Mouse (Mus musculus) lung, postnatal 0 days (tissue): Measurements from ENCODE around the gene Gm9376. TPM values are rescaled to one million over a fixed set of nuclear protein-coding genes. Genes with fewer than 3 reads are reported as not detected.

Source experiments
- ATAC-seq: fragments of 200-750 bp; cut with Nextera tagmentation; 2 replicates; pipeline ENCODE4 v1.8.0; 2017; ENCODE audit warnings: moderate library complexity
- DNase-seq: peaks from one replicate; pipeline ENCODE4 v3.0.0-alpha.2; 2016; ENCODE audit warnings: low spot score
- H3K27ac ChIP-seq: fragments of 300-500 bp; sonication (generic); 2 replicates; pipeline ENCODE4 v1.5.1; 2014; ENCODE audit warnings: antibody characterized with exemption, mild to moderate bottlenecking, low read length, mixed read lengths
- H3K27me3 ChIP-seq: fragments of 300-500 bp; sonication (generic); replicated peaks from 2 replicates; pipeline ENCODE4 v1.6.1; 2014; ENCODE audit warnings: low read length, mixed read lengths; ENCODE audit not compliant: insufficient read depth
- H3K36me3 ChIP-seq: fragments of 300-500 bp; sonication (generic); 2 replicates; pipeline ENCODE4 v1.6.1; 2014; ENCODE audit warnings: low read length, mixed read lengths; ENCODE audit not compliant: insufficient read depth
- H3K4me1 ChIP-seq: fragments of 300-500 bp; sonication (generic); 2 replicates; pipeline ENCODE4 v1.6.1; 2014; ENCODE audit warnings: antibody characterized with exemption, low read depth, low read length, mixed read lengths; ENCODE audit not compliant: insufficient read depth
- H3K4me2 ChIP-seq: fragments of 300-500 bp; sonication (generic); replicated peaks from 2 replicates; pipeline ENCODE4 v1.6.1; 2014; ENCODE audit warnings: low read depth, mild to moderate bottlenecking, low read length, moderate library complexity, mixed read lengths
- H3K4me3 ChIP-seq: fragments of 300-500 bp; sonication (generic); 2 replicates; pipeline ENCODE4 v1.5.1; 2014; ENCODE audit warnings: low read depth, low read length
- H3K9ac ChIP-seq: fragments of 300-500 bp; sonication (generic); replicated peaks from 2 replicates; pipeline ENCODE4 v1.6.1; 2014; ENCODE audit warnings: low read depth, mild to moderate bottlenecking
- H3K9me3 ChIP-seq: fragments of 300-500 bp; sonication (generic); 2 replicates; pipeline ENCODE4 v1.6.1; 2016; ENCODE audit warnings: low read length, mixed read lengths
- CTCF ChIP-seq: IDR thresholded peaks from 2 replicates; pipeline ENCODE4 v1.5.1; 2016; ENCODE audit warnings: antibody characterized with exemption, mild to moderate bottlenecking
- EP300 ChIP-seq: IDR thresholded peaks from 2 replicates; pipeline ENCODE4 v1.6.1; 2016; ENCODE audit warnings: antibody characterized with exemption, mild to moderate bottlenecking, control low read depth
- WGBS: fragments of 180-500 bp; shearing (Covaris S2); extraction: QIAGEN DNeasy Blood & Tissue Kit; methylation state at CpG from one replicate; pipeline ENCODE4 v1.1.7; 2014; 5-methylcytosine and 5-hydroxymethylcytosine counted together
- polyA plus RNA-seq: library from polyadenylated mRNA; unstranded; fragments of >200 nt; fragmentation: Nextera tagmentation; extraction: Ambion mirVana; gene quantifications from 2 replicates; pipeline ENCODE4 v1.2.1, GENCODE M21; 2015

Gene Gm9376
- polyA plus RNA-seq, 1 experiment from 2014 or later = not detected

DNA sequence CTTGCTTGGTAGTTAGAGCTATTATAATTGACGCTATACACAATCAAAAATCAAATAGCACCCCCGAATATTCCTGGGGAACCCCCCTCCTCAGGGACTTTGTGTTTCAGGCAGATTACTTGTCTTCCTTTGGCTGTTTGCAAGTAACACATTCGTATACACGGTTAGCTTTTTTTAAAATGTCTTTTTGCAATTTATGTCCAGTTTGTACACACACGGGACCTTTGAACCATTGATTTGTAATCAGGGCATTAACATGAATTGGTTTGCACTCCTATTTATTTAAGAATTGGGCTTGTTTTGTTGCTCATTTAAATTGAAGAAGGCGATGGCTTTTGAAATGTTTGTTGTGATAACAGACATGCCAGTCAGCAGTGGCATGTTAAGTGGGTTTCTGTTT, 29.0 kb upstream of the Gm9376 start:
- Histone ChIP-seq H3K27me3 (peaks cover 63% of the 10 kb centered on the region), H3K9me3 (no peaks in the 10 kb centered on the region), H3K4me2 (no peak overlapping the region), H3K4me3 (no peak overlapping the region), H3K4me1 (peaks cover 10% of the 10 kb centered on the region; the same call in 1 of the 2 replicates), H3K9ac (no peak overlapping the region), H3K27ac (no peak overlapping the region), H3K36me3 (no peaks in the 10 kb centered on the region)
- WGBS = 9% methylated on average over 6 of the region's 6 CpGs
- ATAC-seq = no peak
- TF ChIP-seq CTCF = no peak
- TF ChIP-seq EP300 = no peak
- DNase-seq = no peak

DNA sequence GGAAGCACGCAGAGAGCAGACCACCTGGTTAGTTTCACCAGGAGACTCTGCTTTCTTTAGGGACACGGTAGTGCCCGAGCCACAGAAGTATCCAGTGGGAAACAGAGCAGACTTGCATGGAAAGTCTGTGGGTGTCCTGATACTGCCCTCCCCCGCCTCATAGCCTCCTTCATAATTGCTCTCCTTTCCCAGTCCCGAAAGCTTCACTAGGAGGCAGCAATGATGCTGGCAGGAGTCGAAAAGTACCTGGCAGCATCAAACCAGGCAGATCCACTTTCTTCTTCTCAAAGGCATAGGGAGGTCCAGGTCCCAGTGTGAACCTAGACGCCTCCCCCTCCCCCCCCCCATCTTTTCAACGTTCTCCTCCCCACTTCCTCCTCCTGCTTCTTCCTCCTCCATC, 27.4 kb upstream of the Gm9376 start:
- Histone ChIP-seq H3K27me3 (peaks cover 53% of the 10 kb centered on the region), H3K4me3 (no peak overlapping the region), H3K27ac (no peak overlapping the region), H3K36me3 (no peaks in the 10 kb centered on the region), H3K4me2 (no peak overlapping the region), H3K9me3 (peaks cover 10% of the 10 kb centered on the region; the same call in 1 of the 2 replicates), H3K9ac (no peak overlapping the region), H3K4me1 (peaks cover 10% of the 10 kb centered on the region; the same call in 1 of the 2 replicates)
- DNase-seq (no peak), ATAC-seq (no peak)
- TF ChIP-seq CTCF = no peak
- TF ChIP-seq EP300 = no peak
- WGBS = 15% methylated on average over 8 of the region's 8 CpGs

DNA sequence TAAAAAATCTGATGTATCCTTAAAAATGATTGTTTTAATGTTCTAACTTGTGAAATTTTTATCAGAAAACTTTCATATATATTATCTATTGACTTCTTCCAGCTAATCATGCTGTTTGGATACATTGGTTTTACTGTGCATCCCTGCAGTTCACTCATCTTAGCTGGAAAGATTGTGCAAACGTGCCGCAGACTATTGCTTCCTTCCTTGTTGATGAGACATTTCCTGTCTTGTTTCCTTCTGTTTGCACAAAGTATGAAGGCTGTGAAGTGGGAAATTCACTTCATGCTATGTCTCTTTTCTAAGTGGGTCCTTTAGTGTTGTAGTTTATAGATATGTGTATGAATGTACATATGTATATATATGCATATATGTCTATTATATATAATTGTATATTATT, 25.3 kb upstream of the Gm9376 start:
- H3K9me3 ChIP-seq = peaks cover 10% of the 10 kb centered on the region; the same call in 1 of the 2 replicates
- H3K4me2 ChIP-seq = no peak overlapping the region
- WGBS = 57% methylated on average over 2 of the region's 2 CpGs
- H3K4me3 ChIP-seq = no peak overlapping the region
- no peaks in the 10 kb centered on the region for H3K4me1 ChIP-seq
- ATAC-seq = no peak
- H3K27ac ChIP-seq = no peak overlapping the region
- TF ChIP-seq EP300 (no peak), CTCF (no peak)
- DNase-seq = no peak
- H3K9ac ChIP-seq = no peak overlapping the region
- H3K27me3 ChIP-seq = peaks cover 32% of the 10 kb centered on the region
- H3K36me3 ChIP-seq = no peaks in the 10 kb centered on the region

DNA sequence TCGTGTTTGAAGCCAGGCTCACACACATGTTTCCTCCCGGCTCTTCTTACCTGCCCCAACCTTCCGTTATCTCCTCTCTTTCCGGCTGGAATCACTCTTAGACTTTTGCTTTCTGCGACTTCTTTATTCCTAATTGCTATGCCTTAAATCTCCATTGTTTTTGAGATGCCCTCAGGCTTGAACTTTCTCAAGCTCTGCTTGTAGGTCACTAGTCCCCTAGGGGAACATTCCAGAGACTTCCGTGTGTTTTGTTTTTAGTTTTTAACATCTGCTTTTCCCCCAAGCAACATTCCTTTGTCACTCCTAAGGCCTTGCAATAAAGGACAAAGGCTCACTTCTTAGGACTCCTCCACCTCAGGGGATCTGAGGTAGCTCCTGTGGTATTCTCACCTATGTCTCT, 13.4 kb upstream of the Gm9376 start:
- Histone ChIP-seq H3K9ac (no peak overlapping the region), H3K27me3 (no peaks in the 10 kb centered on the region), H3K36me3 (no peaks in the 10 kb centered on the region), H3K9me3 (no peaks in the 10 kb centered on the region), H3K4me2 (no peak overlapping the region), H3K27ac (no peak overlapping the region), H3K4me3 (no peak overlapping the region), H3K4me1 (no peaks in the 10 kb centered on the region)
- DNase-seq (no peak), ATAC-seq (no peak)
- WGBS = 89% methylated on average over 6 of the region's 6 CpGs
- TF ChIP-seq EP300 (no peak), CTCF (no peak)

DNA sequence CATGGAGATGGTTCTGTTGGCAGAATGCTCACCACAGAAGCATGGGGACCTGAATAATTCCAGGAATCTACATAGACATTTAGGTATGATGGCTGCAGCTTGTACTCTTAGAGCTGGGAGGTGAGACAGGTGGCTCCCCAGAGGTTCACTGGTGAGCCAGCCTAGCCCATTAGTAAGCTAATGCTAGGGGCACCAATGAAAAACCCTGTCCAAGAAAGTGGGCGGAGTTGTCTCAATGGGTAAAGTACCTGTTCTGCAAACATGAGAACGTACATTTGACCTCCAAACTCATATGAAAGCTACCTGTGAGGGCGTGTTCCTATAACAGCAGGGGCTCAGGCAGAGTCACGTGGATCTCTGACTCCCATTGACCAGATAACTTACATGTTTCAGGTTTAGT, 2.1 kb downstream of the Gm9376 start:
- Histone ChIP-seq H3K4me3 (no peak overlapping the region), H3K9ac (no peak overlapping the region), H3K4me2 (no peak overlapping the region), H3K27me3 (no peaks in the 10 kb centered on the region), H3K36me3 (no peaks in the 10 kb centered on the region), H3K9me3 (no peaks in the 10 kb centered on the region), H3K4me1 (no peaks in the 10 kb centered on the region), H3K27ac (no peak overlapping the region)
- DNase-seq (no peak), ATAC-seq (no peak)
- TF ChIP-seq EP300 (no peak), CTCF (no peak)
- WGBS = 61% methylated on average over 4 of the region's 4 CpGs

DNA sequence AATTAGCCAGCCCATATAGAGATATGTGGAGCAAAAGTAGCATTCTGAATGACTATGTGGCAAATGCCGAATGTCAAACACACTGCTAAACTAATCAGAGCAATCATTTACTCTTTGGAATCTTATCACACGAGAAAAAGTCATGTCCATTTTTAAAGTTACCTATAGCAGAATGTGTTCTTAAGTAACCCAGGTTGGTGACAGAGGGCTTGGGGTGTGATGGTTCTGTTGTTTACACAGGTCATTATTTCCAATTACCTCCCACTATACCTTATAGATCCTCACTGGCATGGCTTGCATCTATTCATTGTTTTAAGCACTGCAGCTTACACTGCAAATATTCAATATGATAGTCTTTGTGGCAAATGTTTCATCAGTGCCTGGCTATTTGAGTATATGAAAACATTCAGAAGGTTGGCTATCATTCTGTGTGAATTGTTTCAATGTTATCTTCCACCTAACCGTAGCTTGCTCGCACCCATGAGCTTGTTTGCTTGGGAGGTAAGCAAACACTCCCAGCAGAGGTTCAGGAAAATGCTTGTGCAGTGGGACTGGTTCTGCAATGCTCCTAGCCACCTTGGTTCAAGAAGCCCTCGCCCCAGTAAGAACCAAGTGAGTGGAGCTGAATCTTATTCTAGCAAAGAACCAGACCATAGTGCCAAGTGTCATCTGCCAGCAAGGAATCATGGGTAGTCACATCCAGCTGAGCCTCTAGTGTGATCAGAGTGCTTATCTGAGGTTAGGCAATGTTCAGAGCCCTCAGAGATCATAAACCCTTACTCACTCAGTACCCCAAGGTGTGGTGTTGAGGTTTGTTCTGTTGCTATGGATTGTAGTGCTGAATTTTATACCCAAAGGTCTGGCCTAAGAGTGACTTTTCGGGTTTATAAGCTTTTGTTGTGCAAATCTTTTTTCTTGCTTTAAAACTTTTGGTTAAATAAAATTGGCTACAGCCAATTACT, 6.1 kb downstream of the Gm9376 start:
- TF ChIP-seq CTCF (no peak), EP300 (no peak)
- 48% methylated on average over 6 of the region's 6 CpGs for WGBS
- Histone ChIP-seq H3K27me3 (no peaks in the 10 kb centered on the region), H3K4me2 (no peak overlapping the region), H3K36me3 (no peaks in the 10 kb centered on the region), H3K27ac (no peak overlapping the region), H3K9me3 (no peaks in the 10 kb centered on the region), H3K4me1 (no peaks in the 10 kb centered on the region), H3K4me3 (no peak overlapping the region), H3K9ac (no peak overlapping the region)
- DNase-seq (no peak), ATAC-seq (no peak)
